Mouse (Mus musculus) kidney, postnatal 0 days (tissue): ENCODE results near the gene Vangl2. TPM values are rescaled to one million over a fixed set of nuclear protein-coding genes. Genes with fewer than 3 reads are reported as not detected.

Source experiments
- ATAC-seq: fragments of 200-750 bp; cut with Nextera tagmentation; replicated peaks from 2 replicates; pipeline ENCODE4 v1.8.0; 2017; ENCODE audit warnings: low read depth, moderate number of reproducible peaks, moderate TSS enrichment, moderate library complexity; ENCODE audit not compliant: low FRiP score
- DNase-seq: peaks from one replicate; pipeline ENCODE4 v3.0.0-alpha.2; 2016; ENCODE audit warnings: low spot score
- H3K27ac ChIP-seq: fragments of 300-500 bp; sonication (generic); 2 replicates; pipeline ENCODE4 v1.5.1; 2014; ENCODE audit warnings: mild to moderate bottlenecking
- H3K27me3 ChIP-seq: fragments of 300-500 bp; sonication (generic); 2 replicates; pipeline ENCODE4 v1.6.1; 2014; ENCODE audit warnings: low read length, mixed read lengths; ENCODE audit not compliant: insufficient read depth
- H3K36me3 ChIP-seq: fragments of 300-500 bp; sonication (generic); 2 replicates; pipeline ENCODE4 v1.6.1; 2014; ENCODE audit warnings: low read length, mixed read lengths; ENCODE audit not compliant: insufficient read depth
- H3K4me1 ChIP-seq: fragments of 300-500 bp; sonication (generic); replicated peaks from 2 replicates; pipeline ENCODE4 v1.6.1; 2014; ENCODE audit warnings: antibody characterized with exemption, low read length, mixed read lengths; ENCODE audit not compliant: insufficient read depth
- H3K4me2 ChIP-seq: fragments of 300-500 bp; sonication (generic); 2 replicates; pipeline ENCODE4 v1.6.1; 2014; ENCODE audit warnings: mild to moderate bottlenecking, low read length, moderate library complexity, mixed read lengths
- H3K4me3 ChIP-seq: fragments of 300-500 bp; sonication (generic); replicated peaks from 2 replicates; pipeline ENCODE4 v1.5.1; 2014; ENCODE audit warnings: low read depth, low read length
- H3K9ac ChIP-seq: fragments of 300-500 bp; sonication (generic); 2 replicates; pipeline ENCODE4 v1.6.1; 2014; ENCODE audit warnings: low read depth, low read length
- H3K9me3 ChIP-seq: fragments of 300-500 bp; sonication (generic); replicated peaks from 2 replicates; pipeline ENCODE4 v1.6.1; 2016; ENCODE audit warnings: low read length, inconsistent platforms, mixed read lengths
- CTCF ChIP-seq: IDR thresholded peaks from 2 replicates; pipeline ENCODE4 v1.5.1; 2016; ENCODE audit warnings: antibody characterized with exemption, low read depth, mild to moderate bottlenecking, moderate library complexity
- WGBS: fragments of 180-500 bp; shearing (Covaris S2); extraction: QIAGEN DNeasy Blood & Tissue Kit; methylation state at CpG from one replicate; pipeline ENCODE4 v1.1.7; 2014; 5-methylcytosine and 5-hydroxymethylcytosine counted together
- polyA plus RNA-seq: library from polyadenylated mRNA; unstranded; fragments of >200 nt; fragmentation: Nextera tagmentation; extraction: Ambion mirVana; gene quantifications from 2 replicates; pipeline ENCODE4 v1.2.1, GENCODE M21; 2015

The Vangl2 gene
- polyA plus RNA-seq, 1 experiment from 2014 or later, result 13.8 TPM

DNA sequence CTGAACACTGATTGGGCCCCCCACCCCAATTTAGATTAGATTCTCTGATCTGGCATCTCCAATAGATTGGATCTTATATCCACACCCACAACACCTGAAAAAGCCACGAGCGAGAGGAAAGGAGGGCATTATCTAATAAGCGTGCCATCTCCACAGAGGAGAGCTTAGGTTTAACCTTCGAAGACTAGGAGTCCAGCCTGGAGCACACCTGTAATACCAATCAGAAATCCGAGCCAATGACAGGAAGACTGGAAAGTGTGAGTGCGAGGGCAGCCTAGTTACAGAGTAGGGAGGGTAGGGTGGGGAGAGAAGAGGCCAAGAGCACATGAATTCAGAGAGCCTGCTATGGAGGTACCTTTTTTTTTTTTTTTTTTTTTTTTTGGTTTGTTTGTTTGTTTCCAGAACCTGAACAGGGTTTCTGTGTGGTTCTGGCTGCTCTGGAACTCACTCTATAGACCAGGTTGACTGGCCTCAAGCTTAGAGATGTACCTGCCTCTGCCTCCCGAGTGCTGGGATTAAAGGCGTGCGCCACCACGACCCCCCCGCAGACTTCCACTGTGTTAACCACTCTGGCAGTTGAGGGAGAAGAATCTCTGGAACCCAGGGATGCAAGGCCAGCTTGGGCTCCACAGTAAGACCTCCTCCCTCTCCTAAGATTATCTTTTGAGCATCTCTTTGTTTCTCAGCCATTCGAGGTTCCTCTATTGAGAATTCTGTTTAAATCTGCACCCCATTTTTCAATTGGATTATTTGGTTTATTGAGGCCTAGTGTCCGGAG lies 29.2 kb downstream of the Vangl2 start:
- no peak overlapping the region for H3K9ac ChIP-seq
- TF ChIP-seq CTCF, result no peak
- WGBS, result 82% methylated on average over 13 of the region's 13 CpGs
- no peaks in the 10 kb centered on the region for H3K4me1 ChIP-seq
- H3K27ac ChIP-seq, result no peak overlapping the region
- no peak overlapping the region for H3K4me3 ChIP-seq
- no peak for ATAC-seq
- H3K36me3 ChIP-seq, result peaks cover 1% of the 10 kb centered on the region
- no peak overlapping the region for H3K4me2 ChIP-seq
- H3K27me3 ChIP-seq, result no peaks in the 10 kb centered on the region
- no peaks in the 10 kb centered on the region for H3K9me3 ChIP-seq
- DNase-seq, result no peak

GRCm38 (mm10) chr1:171996701-171997100 lies 31.5 kb downstream of the Vangl2 start:
- Histone ChIP-seq H3K27me3 (no peaks in the 10 kb centered on the region), H3K4me1 (no peaks in the 10 kb centered on the region), H3K36me3 (no peaks in the 10 kb centered on the region), H3K4me3 (no peak overlapping the region), H3K27ac (no peak overlapping the region), H3K4me2 (no peak overlapping the region), H3K9me3 (no peaks in the 10 kb centered on the region), H3K9ac (no peak overlapping the region)
- TF ChIP-seq CTCF, result no peak
- no peak for DNase-seq
- 77% methylated on average over 7 of the region's 7 CpGs for WGBS
- no peak for ATAC-seq

DNA sequence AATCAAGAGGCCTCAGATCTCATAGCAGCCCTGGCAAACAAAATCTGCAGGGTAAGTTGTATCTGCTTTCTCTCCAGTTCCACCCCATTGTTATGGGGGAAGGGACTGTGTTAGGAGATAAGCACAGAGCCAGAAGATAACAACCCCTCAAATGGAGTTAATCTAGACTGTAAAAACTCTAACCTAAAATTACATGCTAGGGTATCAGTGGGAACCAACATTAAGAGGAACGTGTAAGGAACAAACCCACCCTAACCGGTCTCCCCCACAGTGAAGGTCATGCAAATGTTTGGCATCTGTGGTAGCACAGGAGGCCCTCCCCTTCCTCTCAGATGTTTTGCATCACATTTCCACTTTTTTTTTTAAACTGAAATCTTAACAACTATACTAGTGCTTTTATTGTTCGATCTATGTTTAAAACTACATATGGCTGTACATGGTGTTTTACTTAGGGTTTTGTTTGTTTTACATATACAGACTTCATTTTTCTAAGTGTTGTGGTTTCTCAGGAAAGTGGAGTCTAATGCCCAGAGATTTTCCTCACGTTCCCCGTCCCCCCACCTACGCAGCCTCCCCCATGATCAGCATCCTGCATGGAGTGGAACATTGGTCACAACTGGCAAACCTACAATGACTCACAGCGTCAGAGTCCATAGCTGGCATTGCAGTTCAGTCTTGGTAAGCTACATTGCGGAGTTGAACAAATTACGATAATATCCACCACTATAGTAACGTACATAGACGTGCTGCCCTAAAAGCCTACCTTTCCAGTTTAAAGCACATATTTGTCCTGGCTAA lies 33.1 kb downstream of the Vangl2 start:
- no peak for ATAC-seq
- Histone ChIP-seq H3K36me3 (no peaks in the 10 kb centered on the region), H3K9me3 (no peaks in the 10 kb centered on the region), H3K9ac (no peak overlapping the region), H3K4me3 (no peak overlapping the region), H3K4me1 (no peaks in the 10 kb centered on the region), H3K27ac (no peak overlapping the region), H3K4me2 (no peak overlapping the region), H3K27me3 (no peaks in the 10 kb centered on the region)
- WGBS, result 73% methylated on average over 11 of the region's 11 CpGs
- DNase-seq, result no peak
- TF ChIP-seq CTCF, result no peak

DNA sequence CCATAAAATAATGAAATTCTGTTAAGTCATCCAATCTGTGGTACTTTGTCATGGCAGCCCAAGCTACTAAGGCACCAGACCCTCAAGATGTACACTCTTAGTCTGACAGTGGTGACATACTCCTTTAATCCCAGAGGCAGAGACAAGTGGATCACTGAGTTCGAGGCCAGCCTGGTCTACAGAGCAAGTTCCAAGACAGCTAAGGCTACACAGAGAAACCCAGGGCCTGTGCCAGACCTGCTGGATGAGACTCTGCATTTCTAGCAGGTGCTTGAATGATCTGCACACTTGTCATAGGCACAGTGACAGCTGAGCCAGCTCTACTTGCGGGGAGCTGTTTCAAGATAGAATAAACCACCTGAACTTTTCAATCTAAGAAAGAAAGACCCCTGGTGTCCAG lies 33.7 kb downstream of the Vangl2 start:
- no peak overlapping the region for H3K4me3 ChIP-seq
- H3K4me2 ChIP-seq, result no peak overlapping the region
- WGBS, result 84% methylated on average over 2 of the region's 2 CpGs
- H3K9me3 ChIP-seq, result no peaks in the 10 kb centered on the region
- no peaks in the 10 kb centered on the region for H3K4me1 ChIP-seq
- H3K27ac ChIP-seq, result no peak overlapping the region
- no peaks in the 10 kb centered on the region for H3K27me3 ChIP-seq
- no peak overlapping the region for H3K9ac ChIP-seq
- H3K36me3 ChIP-seq, result no peaks in the 10 kb centered on the region
- no peak for TF ChIP-seq CTCF
- DNase-seq (no peak), ATAC-seq (no peak)

DNA sequence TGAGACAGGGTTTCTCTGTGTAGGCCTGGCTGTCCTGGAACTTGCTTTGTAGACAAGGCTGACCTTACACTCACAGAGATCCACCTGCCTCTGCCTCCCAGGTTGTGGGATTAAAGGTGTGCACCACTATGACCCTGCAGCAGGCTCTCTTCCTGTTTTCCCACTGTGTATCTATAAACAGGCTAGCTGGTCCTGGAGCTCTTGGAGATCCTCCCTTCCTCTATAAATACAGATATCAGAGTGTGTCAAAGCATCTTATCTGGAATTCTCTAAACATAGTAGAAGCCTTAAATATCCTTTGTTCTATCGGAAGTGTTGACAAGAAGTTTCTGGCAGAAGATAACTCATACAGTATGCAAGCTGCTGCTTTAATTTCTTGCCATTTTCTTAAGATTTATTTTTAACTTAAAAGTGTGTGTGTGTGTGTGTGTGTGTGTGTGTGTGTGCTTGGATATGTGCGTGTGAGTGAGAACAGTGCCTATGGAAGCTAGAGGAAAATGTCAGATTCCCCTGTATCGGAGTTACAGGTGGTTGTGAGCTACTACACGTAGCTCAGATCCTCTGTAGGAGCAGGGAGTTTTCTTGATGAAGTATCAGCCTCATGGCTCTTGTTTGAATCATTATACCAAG lies 35.2 kb downstream of the Vangl2 start:
- no peaks in the 10 kb centered on the region for H3K36me3 ChIP-seq
- H3K27me3 ChIP-seq, result no peaks in the 10 kb centered on the region
- H3K9me3 ChIP-seq, result no peaks in the 10 kb centered on the region
- H3K27ac ChIP-seq, result no peak overlapping the region
- H3K4me3 ChIP-seq, result no peak overlapping the region
- WGBS, result 65% methylated on average over 4 of the region's 4 CpGs
- DNase-seq (no peak), ATAC-seq (no peak)
- H3K4me1 ChIP-seq, result no peaks in the 10 kb centered on the region
- no peak overlapping the region for H3K4me2 ChIP-seq
- no peak overlapping the region for H3K9ac ChIP-seq
- TF ChIP-seq CTCF, result no peak

- WGBS, result 76% methylated on average over 2 of the region's 2 CpGs
- DNase-seq (no peak), ATAC-seq (peak; percentile 36; the same call in 1 of the 2 replicates)
- no peaks in the 10 kb centered on the region for H3K9me3 ChIP-seq
- H3K27ac ChIP-seq, result no peak overlapping the region
- no peak overlapping the region for H3K9ac ChIP-seq
- no peaks in the 10 kb centered on the region for H3K36me3 ChIP-seq
- no peak for TF ChIP-seq CTCF
- H3K4me3 ChIP-seq, result no peak overlapping the region
- no peaks in the 10 kb centered on the region for H3K27me3 ChIP-seq
- H3K4me1 ChIP-seq, result no peaks in the 10 kb centered on the region
- no peak overlapping the region for H3K4me2 ChIP-seq
These were observed 36.4 kb downstream of the Vangl2 start for GRCm38 (mm10) chr1:171991883-171992282.
